Comparison of ENCODE assay signal across 10 mouse cellular contexts in the genomic region with DNA sequence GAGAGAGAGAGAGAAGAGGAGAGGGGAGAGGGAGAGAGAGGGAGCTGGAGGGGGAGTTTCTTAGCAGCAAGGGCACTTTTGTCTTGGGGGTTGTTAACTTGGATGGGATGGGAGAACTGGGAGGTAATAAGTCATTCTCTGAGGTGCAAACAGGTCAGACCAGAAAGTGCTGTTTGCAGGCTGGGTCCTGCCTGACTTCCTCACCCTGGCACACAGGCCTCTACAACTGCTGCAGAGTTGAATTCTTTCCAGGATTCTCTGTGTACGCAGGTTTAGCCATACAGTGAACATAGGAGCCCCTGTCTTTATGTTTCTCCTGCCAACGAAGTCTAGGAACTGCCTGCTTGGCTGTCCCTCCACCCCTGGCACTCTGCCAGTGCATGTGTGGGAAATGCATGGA. TPM values are rescaled to one million over a fixed set of nuclear protein-coding genes. Genes with fewer than 3 reads are reported as not detected.
"Had no signal": no experiment of that assay in that cellular context is flagged by ENCODE, and none has a peak within 500 bp of the region (broad histone marks: within the 10 kb centered on the region; RNA-seq: fewer than 3 reads in every experiment).

No protein-coding gene starts in this region.

RNA-seq across cellular contexts. Expression of a gene that starts 29.1 kb away (rescaled TPM):
- polyA plus RNA-seq: liver, embryonic 12.5 days; liver, embryonic 13.5 days; liver, embryonic 15.5 days; liver, embryonic 16.5 days; liver, postnatal 0 days; macrophage; myocyte had no signal

RNA-seq across cellular contexts. Expression of a gene that starts 35.0 kb away (rescaled TPM):
- polyA plus RNA-seq: limb, embryonic 10.5 days; limb, embryonic 11.5 days; limb, embryonic 12.5 days; macrophage had no signal

RNA-seq across cellular contexts. Expression of a gene that starts 59.7 kb away (rescaled TPM):
- polyA plus RNA-seq: macrophage had no signal
